Mouse (Mus musculus): Measurements from ENCODE around the gene Hectd2. TPM values are rescaled to one million over a fixed set of nuclear protein-coding genes. Genes with fewer than 3 reads are reported as not detected.

Gene Hectd2
- polyA plus RNA-seq, 1 experiment from 2014 or later, result 0.56 TPM

DNA sequence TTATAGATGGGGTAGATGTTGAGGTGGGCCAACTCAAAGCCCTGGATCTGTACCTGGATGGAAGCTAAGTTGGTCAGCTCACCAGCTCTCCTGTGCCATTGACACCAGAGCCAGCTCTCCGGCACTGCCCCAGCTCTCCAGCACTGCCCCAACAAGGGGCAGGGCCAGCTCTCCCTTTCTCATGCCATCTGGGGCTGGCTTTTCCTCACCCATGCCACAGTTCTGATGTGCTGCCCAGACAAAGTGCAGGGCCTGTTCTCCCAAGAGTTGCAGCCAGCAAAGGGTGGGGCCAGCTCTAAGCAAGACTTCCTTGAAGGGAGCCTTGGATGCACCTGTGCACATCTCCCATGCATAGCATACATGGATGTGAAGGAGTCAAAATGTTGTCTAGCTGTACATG lies 71.5 kb downstream of the Hectd2 start:
- Histone ChIP-seq H3K27ac (replicated peaks) (no peak overlapping the region), H3K27me3 (no peaks in the 10 kb centered on the region), H3K36me3 (replicated peaks) (no peaks in the 10 kb centered on the region), H3K4me2 (no peak overlapping the region), H3K9me3 (replicated peaks) (no peaks in the 10 kb centered on the region), H3K9ac (no peak overlapping the region), H3K4me3 (replicated peaks) (no peak overlapping the region), H3K4me1 (replicated peaks) (no peaks in the 10 kb centered on the region)
- ATAC-seq (ENCODE audit: insufficient read depth), result no peak
- WGBS (ENCODE audit: insufficient replicate concordance), result 75% methylated on average over 1 of the region's 1 CpGs

DNA sequence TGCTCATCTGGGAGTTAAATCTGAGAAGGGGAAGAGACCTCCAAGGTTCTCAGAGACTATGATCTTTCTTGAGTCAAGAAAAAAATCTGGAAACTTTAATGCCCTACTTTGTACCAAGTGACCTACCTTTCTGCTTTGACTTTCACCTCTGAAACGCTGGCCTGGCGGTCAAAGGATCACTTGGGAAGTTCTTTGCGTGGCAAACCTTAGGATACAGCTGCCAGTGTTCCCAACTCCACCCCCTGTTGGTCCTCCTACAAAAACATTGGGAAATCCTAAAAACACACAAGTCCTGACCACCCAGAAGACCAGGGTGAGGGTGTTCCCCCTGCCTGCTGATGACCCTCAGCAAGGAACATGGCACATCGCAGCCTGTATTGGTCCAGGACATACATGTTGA lies 72.4 kb downstream of the Hectd2 start:
- WGBS (ENCODE audit: insufficient replicate concordance), result 63% methylated on average over 4 of the region's 4 CpGs
- ATAC-seq (ENCODE audit: insufficient read depth), result no peak
- no peak overlapping the region for H3K9ac ChIP-seq

DNA sequence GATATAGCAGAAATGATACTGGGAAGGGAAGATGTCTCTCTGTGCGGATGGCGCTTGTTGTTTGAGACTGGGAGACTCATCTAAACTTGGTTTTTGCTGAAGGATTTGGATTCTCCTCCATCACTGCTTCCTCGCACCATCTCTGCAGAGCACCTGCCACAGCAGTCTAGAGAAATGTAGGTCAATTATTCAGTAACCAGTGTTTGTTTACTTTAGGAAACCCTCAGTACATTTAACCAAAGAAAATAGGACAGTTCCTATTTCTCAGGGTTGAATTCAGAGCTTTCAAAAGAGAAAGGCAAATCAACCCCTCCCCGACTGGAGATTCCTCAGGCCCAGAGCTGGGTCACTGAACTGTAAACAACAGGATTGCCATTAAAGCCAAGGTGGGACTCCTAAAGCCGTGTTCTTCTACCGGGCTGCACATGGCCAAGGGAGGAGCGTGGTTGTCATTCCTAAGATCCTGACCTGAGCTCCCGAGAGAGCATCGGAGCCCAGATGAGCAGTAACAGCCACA lies 75.0 kb downstream of the Hectd2 start:
- 0 out of 2 replicates have a peak overlapping the region, but pooled peaks have one; percentile 41 for H3K27ac ChIP-seq (replicated peaks)
- H3K4me2 ChIP-seq, result no peak overlapping the region
- H3K36me3 ChIP-seq (replicated peaks), result no peaks in the 10 kb centered on the region
- no peak overlapping the region for H3K4me3 ChIP-seq (replicated peaks)
- 64% methylated on average over 9 of the region's 9 CpGs for WGBS (ENCODE audit: insufficient replicate concordance)
- no peaks in the 10 kb centered on the region for H3K27me3 ChIP-seq
- H3K9me3 ChIP-seq (replicated peaks), result no peaks in the 10 kb centered on the region
- H3K9ac ChIP-seq, result no peak overlapping the region
- peak; percentile 49 for ATAC-seq (ENCODE audit: insufficient read depth)
- no peaks in the 10 kb centered on the region for H3K4me1 ChIP-seq (replicated peaks)

More for the DNA sequence above, 72.4 kb downstream of the Hectd2 start:
- Histone ChIP-seq H3K4me2 (no peak overlapping the region), H3K4me3 (replicated peaks) (no peak overlapping the region), H3K4me1 (replicated peaks) (no peaks in the 10 kb centered on the region), H3K27ac (replicated peaks) (no peak overlapping the region), H3K27me3 (no peaks in the 10 kb centered on the region), H3K9me3 (replicated peaks) (no peaks in the 10 kb centered on the region), H3K36me3 (replicated peaks) (no peaks in the 10 kb centered on the region)

DNA sequence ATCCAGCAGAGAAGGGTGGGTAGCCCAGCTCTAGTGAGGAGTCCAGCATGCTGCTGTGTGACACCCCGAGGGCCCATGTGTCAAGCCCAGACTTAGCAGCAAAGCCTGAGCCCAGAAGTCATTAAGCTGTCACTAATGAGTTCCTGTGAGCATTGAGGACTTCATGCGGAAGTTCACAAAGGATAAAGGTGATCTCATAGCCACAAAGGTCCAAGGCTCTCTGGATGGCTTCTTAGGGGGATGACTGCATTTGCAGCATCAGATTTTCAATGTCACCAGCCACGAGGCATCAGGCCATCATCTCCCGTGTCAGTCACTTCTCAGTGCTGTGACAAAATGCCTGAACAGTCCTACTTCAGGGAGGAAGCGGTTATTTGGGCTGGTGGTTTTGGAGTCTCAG lies 75.9 kb downstream of the Hectd2 start:
- no peak overlapping the region for H3K9ac ChIP-seq
- H3K4me3 ChIP-seq (replicated peaks), result no peak overlapping the region
- H3K27ac ChIP-seq (replicated peaks), result peak overlapping the region; percentile 41; the same call in 1 of the 2 replicates
- H3K36me3 ChIP-seq (replicated peaks), result no peaks in the 10 kb centered on the region
- 55% methylated on average over 5 of the region's 5 CpGs for WGBS (ENCODE audit: insufficient replicate concordance)
- no peak for ATAC-seq (ENCODE audit: insufficient read depth)
- H3K27me3 ChIP-seq, result no peaks in the 10 kb centered on the region
- H3K9me3 ChIP-seq (replicated peaks), result no peaks in the 10 kb centered on the region
- H3K4me2 ChIP-seq, result no peak overlapping the region
- H3K4me1 ChIP-seq (replicated peaks), result peaks cover 5% of the 10 kb centered on the region; the same call in 1 of the 2 replicates

DNA sequence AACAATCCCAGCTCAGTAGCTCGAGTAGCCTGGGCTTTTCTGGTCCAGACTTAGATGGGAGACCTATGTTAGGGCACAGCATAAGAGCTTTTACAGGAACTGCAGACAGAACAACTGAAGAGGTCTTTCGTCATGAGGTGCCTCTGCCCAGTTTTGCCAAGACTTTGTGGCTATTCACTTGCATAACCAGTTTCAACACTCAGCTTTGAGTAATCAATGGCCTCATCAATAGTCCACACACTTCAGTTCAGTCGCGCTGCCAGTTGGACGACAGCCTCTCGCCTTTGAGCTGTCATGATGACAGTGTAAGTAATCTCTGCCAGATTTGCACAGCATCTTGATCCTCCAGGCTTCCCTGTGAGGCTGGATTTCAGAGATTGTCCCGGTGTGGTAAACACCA lies 80.3 kb downstream of the Hectd2 start:
- Histone ChIP-seq H3K4me3 (replicated peaks) (no peak overlapping the region), H3K4me1 (replicated peaks) (peaks cover 5% of the 10 kb centered on the region; the same call in 1 of the 2 replicates), H3K27me3 (no peaks in the 10 kb centered on the region), H3K9ac (no peak overlapping the region), H3K36me3 (replicated peaks) (no peaks in the 10 kb centered on the region), H3K4me2 (no peak overlapping the region), H3K27ac (replicated peaks) (no peak overlapping the region), H3K9me3 (replicated peaks) (no peaks in the 10 kb centered on the region)
- 61% methylated on average over 7 of the region's 7 CpGs for WGBS (ENCODE audit: insufficient replicate concordance)
- peak; percentile 25 for ATAC-seq (ENCODE audit: insufficient read depth)

DNA sequence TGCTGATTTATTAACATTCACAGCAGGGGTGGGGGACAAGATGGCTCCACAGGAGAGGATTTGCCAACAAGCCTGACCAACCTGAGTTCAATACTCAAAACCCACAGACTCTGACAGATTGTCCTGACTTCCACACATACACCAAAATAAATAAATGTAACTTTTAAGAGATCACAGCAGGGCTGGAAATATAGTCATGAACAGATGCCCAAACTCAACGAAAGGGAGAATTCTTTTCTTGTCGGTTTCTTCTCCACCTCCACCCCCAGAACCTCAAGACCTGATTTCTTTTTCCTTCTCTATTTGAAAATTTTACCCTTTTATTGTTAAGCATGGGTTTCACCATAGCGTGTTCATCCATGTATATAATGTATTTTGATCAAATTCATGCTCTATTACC lies 82.8 kb downstream of the Hectd2 start:
- Histone ChIP-seq H3K4me3 (replicated peaks) (no peak overlapping the region), H3K9ac (no peak overlapping the region), H3K27ac (replicated peaks) (no peak overlapping the region), H3K27me3 (no peaks in the 10 kb centered on the region), H3K36me3 (replicated peaks) (no peaks in the 10 kb centered on the region), H3K4me1 (replicated peaks) (peaks cover 5% of the 10 kb centered on the region; the same call in 1 of the 2 replicates), H3K9me3 (replicated peaks) (no peaks in the 10 kb centered on the region), H3K4me2 (no peak overlapping the region)
- ATAC-seq (ENCODE audit: insufficient read depth), result no peak
- 66% methylated on average over 3 of the region's 3 CpGs for WGBS (ENCODE audit: insufficient replicate concordance)

DNA sequence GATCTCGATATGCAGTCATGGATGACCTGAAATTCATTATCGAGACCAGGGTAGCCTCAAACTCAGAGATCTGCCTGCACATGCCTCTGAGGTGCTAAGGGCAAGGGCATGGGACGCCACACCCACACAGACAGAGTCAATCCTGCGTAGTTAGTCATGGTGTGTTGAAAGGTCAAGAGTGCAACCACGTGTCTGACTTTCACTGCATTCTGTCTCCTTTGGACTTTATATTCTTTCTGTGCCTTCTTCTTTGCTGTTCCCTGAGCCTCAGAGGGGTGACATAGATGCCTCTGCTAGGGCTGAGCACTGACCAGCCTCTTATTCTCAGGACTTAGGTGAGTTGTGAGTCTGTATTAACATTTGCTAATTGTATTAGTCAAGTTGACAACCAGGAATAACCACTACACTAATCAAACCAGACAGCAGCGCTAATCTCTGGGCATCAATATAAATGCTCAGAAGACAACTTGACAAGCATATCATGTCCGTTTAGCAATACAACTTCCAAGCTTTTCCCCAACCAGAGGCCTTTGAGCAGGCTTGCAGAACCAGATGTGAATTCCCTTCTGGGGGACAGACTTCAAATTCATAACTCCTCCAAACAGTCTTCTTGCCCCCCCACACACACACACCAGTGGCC lies 83.6 kb downstream of the Hectd2 start:
- ATAC-seq (ENCODE audit: insufficient read depth), result 0 out of 2 replicates have a peak, but pooled peaks have one; percentile 52
- no peak overlapping the region for H3K27ac ChIP-seq (replicated peaks)
- H3K36me3 ChIP-seq (replicated peaks), result no peaks in the 10 kb centered on the region
- H3K9me3 ChIP-seq (replicated peaks), result no peaks in the 10 kb centered on the region
- H3K4me3 ChIP-seq (replicated peaks), result no peak overlapping the region
- H3K4me1 ChIP-seq (replicated peaks), result peaks cover 5% of the 10 kb centered on the region; the same call in 1 of the 2 replicates
- no peak overlapping the region for H3K4me2 ChIP-seq
- WGBS (ENCODE audit: insufficient replicate concordance), result 67% methylated on average over 7 of the region's 7 CpGs
- H3K27me3 ChIP-seq, result no peaks in the 10 kb centered on the region
- H3K9ac ChIP-seq, result no peak overlapping the region

DNA sequence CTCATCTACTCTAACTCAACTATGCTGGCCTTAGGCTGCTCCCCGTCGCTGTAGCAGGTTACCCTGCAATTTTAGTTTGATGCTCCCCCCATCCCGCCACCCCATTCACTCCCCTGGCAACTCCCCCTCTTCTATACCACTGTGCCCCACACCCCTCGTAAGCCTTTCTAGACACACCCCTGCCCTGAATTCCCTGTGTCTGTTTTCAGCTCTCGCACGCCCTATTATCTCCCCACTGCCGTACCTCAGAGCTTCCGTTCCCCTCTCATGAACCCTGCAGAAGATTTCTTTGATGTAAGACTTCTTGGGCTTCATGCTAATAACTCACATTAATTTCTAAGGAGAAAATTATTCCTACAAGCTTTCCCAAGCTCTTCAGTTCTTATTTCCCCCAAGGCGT lies 84.6 kb downstream of the Hectd2 start:
- H3K4me2 ChIP-seq, result no peak overlapping the region
- no peak overlapping the region for H3K9ac ChIP-seq
- no peak overlapping the region for H3K4me3 ChIP-seq (replicated peaks)
- WGBS (ENCODE audit: insufficient replicate concordance), result 72% methylated on average over 9 of the region's 9 CpGs
- H3K36me3 ChIP-seq (replicated peaks), result no peaks in the 10 kb centered on the region
- H3K27me3 ChIP-seq, result no peaks in the 10 kb centered on the region
- H3K4me1 ChIP-seq (replicated peaks), result peaks cover 5% of the 10 kb centered on the region; the same call in 1 of the 2 replicates
- ATAC-seq (ENCODE audit: insufficient read depth), result no peak
- no peaks in the 10 kb centered on the region for H3K9me3 ChIP-seq (replicated peaks)
- H3K27ac ChIP-seq (replicated peaks), result no peak overlapping the region

DNA sequence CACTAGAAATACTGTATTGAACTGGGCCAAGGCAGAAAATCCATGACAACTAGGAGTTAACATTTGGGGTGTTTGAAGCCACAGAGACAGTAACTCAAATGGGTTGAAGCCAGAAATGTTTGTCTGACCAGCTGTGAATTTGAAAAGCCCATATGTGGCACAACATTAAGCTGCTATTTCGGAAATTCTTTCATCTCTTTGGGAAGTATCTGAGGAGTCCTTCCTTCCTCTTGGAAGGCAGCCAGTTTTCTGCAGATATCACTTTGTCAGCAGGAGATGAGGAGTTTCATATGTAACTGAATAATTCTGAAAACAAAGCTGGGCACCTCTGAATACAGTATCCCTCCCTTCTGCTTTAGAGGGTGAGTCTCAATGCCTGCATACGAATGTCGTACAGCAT lies 86.7 kb downstream of the Hectd2 start:
- Histone ChIP-seq H3K27me3 (no peaks in the 10 kb centered on the region), H3K9me3 (replicated peaks) (no peaks in the 10 kb centered on the region), H3K4me2 (no peak overlapping the region), H3K4me1 (replicated peaks) (no peaks in the 10 kb centered on the region), H3K4me3 (replicated peaks) (no peak overlapping the region), H3K9ac (no peak overlapping the region), H3K36me3 (replicated peaks) (no peaks in the 10 kb centered on the region), H3K27ac (replicated peaks) (no peak overlapping the region)
- WGBS (ENCODE audit: insufficient replicate concordance), result 67% methylated on average over 3 of the region's 3 CpGs
- no peak for ATAC-seq (ENCODE audit: insufficient read depth)

DNA sequence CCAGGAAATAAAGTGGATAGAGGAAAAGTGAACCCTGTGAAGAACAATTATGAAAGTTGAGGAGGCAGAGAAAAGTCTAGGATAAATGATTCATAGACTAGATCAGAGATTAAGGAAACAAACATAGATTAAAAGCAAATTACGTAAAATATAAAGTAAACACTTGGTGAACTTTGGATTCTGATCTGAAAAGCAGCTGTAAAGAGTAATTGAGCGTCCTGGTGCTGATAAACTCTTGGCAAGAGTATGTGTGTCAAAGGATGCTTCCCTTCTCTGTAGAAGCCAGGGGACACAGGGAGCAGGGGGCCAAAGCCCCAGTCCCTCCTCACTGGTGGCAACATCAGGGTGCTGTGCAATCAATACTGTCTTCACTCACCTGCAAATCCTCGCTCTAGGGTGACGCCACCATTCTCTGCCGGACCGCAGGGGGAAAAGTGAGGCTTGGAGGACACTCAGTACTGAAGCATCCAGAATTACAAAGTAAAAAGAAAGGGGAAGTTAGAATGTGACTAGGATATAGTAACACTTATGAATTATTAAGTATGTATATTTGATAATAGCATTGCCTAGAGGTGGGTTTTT lies 91.0 kb downstream of the Hectd2 start:
- no peaks in the 10 kb centered on the region for H3K4me1 ChIP-seq (replicated peaks)
- H3K27me3 ChIP-seq, result no peaks in the 10 kb centered on the region
- no peak for ATAC-seq (ENCODE audit: insufficient read depth)
- no peaks in the 10 kb centered on the region for H3K9me3 ChIP-seq (replicated peaks)
- no peak overlapping the region for H3K9ac ChIP-seq
- H3K4me3 ChIP-seq (replicated peaks), result no peak overlapping the region
- H3K4me2 ChIP-seq, result no peak overlapping the region
- no peak overlapping the region for H3K27ac ChIP-seq (replicated peaks)
- 68% methylated on average over 6 of the region's 6 CpGs for WGBS (ENCODE audit: insufficient replicate concordance)
- H3K36me3 ChIP-seq (replicated peaks), result no peaks in the 10 kb centered on the region

DNA sequence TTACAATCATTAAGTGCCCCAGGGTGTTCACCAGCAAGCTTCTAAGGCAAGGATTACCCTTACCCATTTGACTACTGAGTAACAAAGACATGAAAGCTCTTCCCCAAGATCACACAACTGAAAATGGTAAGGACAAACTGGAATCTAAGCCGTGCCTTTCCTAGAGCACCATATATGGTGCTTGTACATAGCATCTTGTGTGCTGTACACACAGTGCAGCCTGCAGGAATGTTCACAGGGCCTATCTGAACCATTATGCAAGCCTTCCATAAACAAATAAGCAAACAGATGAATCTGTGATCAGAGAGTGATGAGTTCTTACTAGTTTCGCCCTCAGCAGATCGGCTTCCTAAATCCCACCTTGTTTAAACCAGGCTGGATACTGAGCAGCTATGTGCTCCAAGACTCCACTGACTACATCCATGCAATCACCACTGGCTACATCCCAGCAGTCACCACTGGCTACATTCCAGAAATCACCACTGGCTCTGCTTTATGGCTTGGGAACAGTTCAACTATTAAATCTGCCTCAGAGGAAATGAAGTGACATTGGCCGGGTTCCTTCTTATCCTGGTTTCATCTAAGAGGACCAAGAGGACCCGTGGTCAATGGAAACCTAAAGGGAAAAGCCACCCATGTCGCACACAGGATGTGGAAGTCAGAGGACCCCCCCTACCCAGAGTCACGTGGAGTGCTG lies 91.8 kb downstream of the Hectd2 start:
- ATAC-seq (ENCODE audit: insufficient read depth), result no peak
- 56% methylated on average over 7 of the region's 7 CpGs for WGBS (ENCODE audit: insufficient replicate concordance)
- no peaks in the 10 kb centered on the region for H3K36me3 ChIP-seq (replicated peaks)
- H3K9ac ChIP-seq, result no peak overlapping the region
- no peaks in the 10 kb centered on the region for H3K4me1 ChIP-seq (replicated peaks)
- H3K27ac ChIP-seq (replicated peaks), result no peak overlapping the region
- no peak overlapping the region for H3K4me3 ChIP-seq (replicated peaks)
- H3K9me3 ChIP-seq (replicated peaks), result no peaks in the 10 kb centered on the region
- no peaks in the 10 kb centered on the region for H3K27me3 ChIP-seq
- no peak overlapping the region for H3K4me2 ChIP-seq
